8 mouse cellular contexts compared by ENCODE assay signal in the genomic region with DNA sequence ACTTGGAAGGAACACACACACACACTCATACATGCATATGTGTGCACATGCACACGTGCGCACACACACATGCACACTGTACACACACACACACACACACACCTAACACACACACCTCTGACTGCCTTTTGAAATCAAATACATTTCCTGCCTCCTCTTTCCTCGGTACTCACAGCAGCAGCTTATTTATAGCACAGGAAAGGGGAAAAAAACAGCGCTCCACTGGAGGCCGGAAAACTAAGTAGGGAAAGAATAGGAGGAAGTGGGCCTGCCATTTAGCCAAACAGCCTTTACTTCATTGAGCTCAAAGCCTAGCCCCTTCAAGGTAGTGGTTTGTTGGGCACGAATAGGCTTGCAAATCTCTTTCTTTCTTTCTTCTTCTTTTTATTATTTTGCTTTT. TPM values are rescaled to one million over a fixed set of nuclear protein-coding genes. Genes with fewer than 3 reads are reported as not detected.
DNase-seq lines count a peak whose midpoint lies in the region; ATAC-seq lines count a peak whose summit lies in the region.

Gene Rasgrp3 (plus strand): TSS at position 298 of the 400 bp plus-strand sequence.

- intact Hi-C loops in heart, postnatal 36 days (cut with DNase I) = no loop called here

- DNase-seq in layer of hippocampus, postnatal 36 days = no peak
- no peak for DNase-seq in layer of hippocampus, postnatal 25 days (ENCODE audit: extremely low spot score in 1 of 2, low spot score in 1 of 2)
- DNase-seq in heart, postnatal 36 days = peak; percentile 28 to 37
- DNase-seq in natural killer cell, adult 2 months (ENCODE audit: low spot score in 2 of 2) = no peak
- no peak for DNase-seq in thymus, adult 18-20 months

- H3K27me3 ChIP-seq in embryonic facial prominence, embryonic 13.5 days = no peaks in the 10 kb centered on the region
- no peaks in the 10 kb centered on the region for H3K27me3 ChIP-seq in lung, embryonic 15.5 days

- H3K27ac ChIP-seq in embryonic facial prominence, embryonic 13.5 days = peak within 1 kb of the TSS; percentile 5; the same call in 1 of the 2 replicates
- H3K27ac ChIP-seq in lung, embryonic 15.5 days = peak within 1 kb of the TSS; percentile 81

- no peaks in the 10 kb centered on the region for H3K4me1 ChIP-seq in embryonic facial prominence, embryonic 13.5 days
- H3K4me1 ChIP-seq in lung, embryonic 15.5 days = no peaks in the 10 kb centered on the region

- 60% methylated on average over 6 of the region's 6 CpGs for WGBS in embryonic facial prominence, embryonic 13.5 days
- 51% methylated on average over 6 of the region's 6 CpGs for WGBS in lung, embryonic 15.5 days

- no peak for ATAC-seq in embryonic facial prominence, embryonic 13.5 days (ENCODE audit: insufficient number of reproducible peaks, insufficient read depth, low FRiP score, low TSS enrichment, low read depth)
- ATAC-seq in lung, embryonic 15.5 days (ENCODE audit: borderline replicate concordance, extremely low read depth, low FRiP score, low TSS enrichment) = no peak
- ATAC-seq in megakaryocyte-erythroid progenitor cell, adult 5-6 weeks (replicated peaks; ENCODE audit: low FRiP score, low TSS enrichment, poor library complexity, severe bottlenecking) = no peak

- H3K4me2 ChIP-seq in embryonic facial prominence, embryonic 13.5 days = no peak within 1 kb of the TSS
- peak within 1 kb of the TSS; percentile 19; the same call in 1 of the 2 replicates for H3K4me2 ChIP-seq in lung, embryonic 15.5 days

- H3K9me3 ChIP-seq in embryonic facial prominence, embryonic 13.5 days = no peaks in the 10 kb centered on the region
- no peaks in the 10 kb centered on the region for H3K9me3 ChIP-seq in lung, embryonic 15.5 days

- no peak within 1 kb of the TSS for H3K9ac ChIP-seq in embryonic facial prominence, embryonic 13.5 days
- 0 out of 2 replicates have a peak within 1 kb of the TSS, but pooled peaks have one; percentile 25 for H3K9ac ChIP-seq in lung, embryonic 15.5 days

- no peaks in the 10 kb centered on the region for H3K36me3 ChIP-seq in embryonic facial prominence, embryonic 13.5 days
- H3K36me3 ChIP-seq in lung, embryonic 15.5 days = no peaks in the 10 kb centered on the region

- H3K4me3 ChIP-seq in embryonic facial prominence, embryonic 13.5 days = no peak within 1 kb of the TSS; the same call in 1 of the 2 replicates
- peak within 1 kb of the TSS; percentile 34 for H3K4me3 ChIP-seq in lung, embryonic 15.5 days

RNA-seq across cellular contexts. Expression of gene Rasgrp3, which starts in this region (rescaled TPM):
- 10 to 100 TPM; 11.9 to 12.2 TPM for total RNA-seq in layer of hippocampus, postnatal 36 days (2021)
- 1 to 10 TPM; 8.4 to 9.3 TPM for total RNA-seq in layer of hippocampus, postnatal 25 days (2021)
- polyA plus RNA-seq in embryonic facial prominence, embryonic 13.5 days (2015; fragmentation: Nextera tagmentation; extraction: Ambion mirVana) = 10.1 and 10.7 TPM in 2 replicates
- total RNA-seq in heart, postnatal 36 days (2021) = 10 to 100 TPM; 23.3 TPM
- 26.0 and 32.5 TPM in 2 replicates for polyA plus RNA-seq in lung, embryonic 15.5 days (2015; fragmentation: Nextera tagmentation; extraction: Ambion mirVana)
- not detected in 2 replicates for total RNA-seq in megakaryocyte-erythroid progenitor cell, adult 5-6 weeks (2014; fragmentation: Nextera tagmentation)
- total RNA-seq in megakaryocyte-erythroid progenitor cell, adult 5-6 weeks (2017) = not detected in 2 replicates

Comparison
In these comparisons a context has a peak if more than half of its experiments do, and no peak if none do; other contexts are left out.
1. RNA of gene Rasgrp3 (total RNA-seq): 23.3 TPM in heart, postnatal 36 days, 11.9 to 12.2 TPM in layer of hippocampus, postnatal 36 days and 8.4 to 9.3 TPM in layer of hippocampus, postnatal 25 days; not detected in megakaryocyte-erythroid progenitor cell, adult 5-6 weeks; every median in the first group is over 4 times any median in the second.
2. DNase-seq: peak in heart, postnatal 36 days (2 of 2); none in layer of hippocampus, postnatal 36 days (0 of 2), layer of hippocampus, postnatal 25 days (0 of 2), natural killer cell, adult 2 months (0 of 2) and thymus, adult 18-20 months (0 of 2).